In genomic region chr2:158912631-158913258, GRCm38 (mm10) we compare ENCODE assay signal across 9 mouse cellular contexts.
A peak's percentile ranks its signal among the peaks of the same experiment; 100 is the strongest.
DNase-seq lines count a peak whose midpoint lies in the region; ATAC-seq and TF ChIP-seq lines count a peak whose summit lies in the region.
"Had no signal": no experiment of that assay in that cellular context is flagged by ENCODE, and none has a peak within 500 bp of the region (broad histone marks: within the 10 kb centered on the region; RNA-seq: fewer than 3 reads in every experiment).

No protein-coding gene starts in this region.

- peak; percentile 33 to 63 for DNase-seq in heart, adult 18-20 months
- DNase-seq in heart, embryonic 10.5 days (ENCODE audit: low spot score) = no peak
- DNase-seq in NIH3T3 (ENCODE audit: low read depth) = peak; percentile 68
- DNase-seq in cerebellum, postnatal 4 days (ENCODE audit: low spot score in 2 of 2) = peak; percentile 48 to 61
- DNase-seq in gastrocnemius, postnatal 25 days = peak; percentile 11
- DNase-seq in layer of hippocampus, adult 9-11 months = peak; percentile 27

- no peaks in the 10 kb centered on the region for H3K9me3 ChIP-seq in heart, embryonic 10.5 days
- H3K9me3 ChIP-seq: limb, embryonic 12.5 days had no signal

- no peak overlapping the region for H3K4me3 ChIP-seq in heart, embryonic 10.5 days
- no peak overlapping the region for H3K4me3 ChIP-seq in small intestine, adult 2 months (ENCODE audit: low read depth, low read length)
- H3K4me3 ChIP-seq: limb, embryonic 12.5 days had no signal

- no peak for TF ChIP-seq POLR2A in small intestine, adult 2 months (IDR thresholded peaks at IDR 0.05; ENCODE audit: low read depth, low read length)

- 38% methylated on average over 9 of the region's 9 CpGs for WGBS in heart, embryonic 10.5 days
- 37% methylated on average over 9 of the region's 9 CpGs for WGBS in small intestine, adult 2 months

- peaks cover 27% of the 10 kb centered on the region for H3K27me3 ChIP-seq in heart, embryonic 10.5 days (ENCODE audit: insufficient read depth, poor library complexity, severe bottlenecking)
- H3K27me3 ChIP-seq in small intestine, adult 2 months (ENCODE audit: control insufficient read depth, insufficient read depth, low read length) = no peaks in the 10 kb centered on the region

- H3K27ac ChIP-seq in heart, embryonic 10.5 days = no peak overlapping the region
- no peak overlapping the region for H3K27ac ChIP-seq in small intestine, adult 2 months (ENCODE audit: insufficient read depth, low read depth, low read length)
- H3K27ac ChIP-seq: limb, embryonic 12.5 days had no signal

- TF ChIP-seq CTCF in small intestine, adult 2 months (IDR thresholded peaks at IDR 0.05; ENCODE audit: extremely low read depth, insufficient read length, insufficient replicate concordance, low read depth, low read length) = peak; percentile 64; the same call in 1 of the 2 replicates

- no peaks in the 10 kb centered on the region; the same call in 1 of the 2 replicates for H3K4me1 ChIP-seq in heart, embryonic 10.5 days
- no peaks in the 10 kb centered on the region for H3K4me1 ChIP-seq in small intestine, adult 2 months (ENCODE audit: control insufficient read depth, insufficient read depth, insufficient read length, low read length)
- H3K4me1 ChIP-seq: limb, embryonic 12.5 days had no signal

- peak; percentile 82 for ATAC-seq in megakaryocyte-erythroid progenitor cell, adult 5-6 weeks (replicated peaks; ENCODE audit: low FRiP score, low TSS enrichment, poor library complexity, severe bottlenecking)

- H3K36me3 ChIP-seq in heart, embryonic 10.5 days = no peaks in the 10 kb centered on the region
- no peaks in the 10 kb centered on the region for H3K36me3 ChIP-seq in small intestine, adult 2 months (ENCODE audit: control insufficient read depth, insufficient read depth, low read length)
- H3K36me3 ChIP-seq: limb, embryonic 12.5 days had no signal
